Mouse (Mus musculus) small intestine, adult 2 months (tissue): ENCODE data around the gene Gtpbp3.

ENCODE experiments used
- CTCF ChIP-seq: fragments of 200-500 bp; IDR thresholded peaks from 2 replicates; pipeline ENCODE4 v1.5.1; 2012; ENCODE audit warnings: low read depth, mild to moderate bottlenecking, control low read depth, inconsistent platforms, low read length, moderate library complexity, mixed read lengths; ENCODE audit not compliant: insufficient replicate concordance, insufficient read length; ENCODE audit errors: extremely low read depth
- POLR2A ChIP-seq: fragments of 200-500 bp; IDR thresholded peaks from 2 replicates; pipeline ENCODE4 v1.6.1; 2012; ENCODE audit warnings: low read depth, mild to moderate bottlenecking, control low read depth, inconsistent platforms, low read length, moderate library complexity

DNA sequence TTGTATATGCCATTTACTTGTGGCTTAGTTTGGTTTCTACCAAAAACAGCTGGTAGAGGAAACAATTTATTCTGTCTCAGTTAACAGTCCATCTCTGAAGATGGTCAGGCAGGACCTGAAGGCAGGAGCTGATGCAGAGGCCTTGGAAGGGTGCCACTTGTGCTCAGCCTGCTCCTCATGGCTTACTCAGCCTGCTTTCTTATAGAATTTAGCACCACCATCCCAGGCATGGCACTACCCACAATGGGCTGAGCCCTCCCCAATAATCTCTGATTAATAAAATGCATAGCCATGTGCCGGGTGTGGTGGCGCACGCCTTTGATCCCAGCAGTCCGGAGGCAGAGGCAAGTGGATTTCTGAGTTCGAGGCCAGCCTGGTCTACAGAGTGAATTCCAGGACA, 21.7 kb upstream of the Gtpbp3 start:
- TF ChIP-seq CTCF (no peak), POLR2A (no peak)
